Mouse (Mus musculus): ENCODE measurements around the gene Tlx1.

Gene Tlx1

DNA sequence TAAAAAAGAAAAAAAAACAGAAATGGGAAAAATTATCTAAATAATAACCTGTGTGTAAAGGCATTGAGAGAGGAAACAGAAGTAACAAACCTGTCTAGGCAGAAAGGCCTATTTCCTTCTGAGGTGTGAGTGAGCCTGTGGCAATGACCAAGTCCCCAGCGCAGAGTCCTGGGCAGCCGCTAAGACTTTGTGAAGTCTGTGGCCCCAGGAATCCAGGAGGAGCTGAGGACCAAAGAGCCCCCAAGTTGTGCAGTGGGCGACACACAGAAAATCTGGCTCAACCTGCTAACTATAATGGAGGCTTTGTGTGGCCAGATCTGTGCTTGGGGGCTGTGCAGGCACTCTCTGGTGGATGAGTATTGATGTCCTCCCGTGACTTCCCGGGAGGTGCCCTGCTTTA, 9.0 kb downstream of the Tlx1 start:
- DNase-seq: no peak

DNA sequence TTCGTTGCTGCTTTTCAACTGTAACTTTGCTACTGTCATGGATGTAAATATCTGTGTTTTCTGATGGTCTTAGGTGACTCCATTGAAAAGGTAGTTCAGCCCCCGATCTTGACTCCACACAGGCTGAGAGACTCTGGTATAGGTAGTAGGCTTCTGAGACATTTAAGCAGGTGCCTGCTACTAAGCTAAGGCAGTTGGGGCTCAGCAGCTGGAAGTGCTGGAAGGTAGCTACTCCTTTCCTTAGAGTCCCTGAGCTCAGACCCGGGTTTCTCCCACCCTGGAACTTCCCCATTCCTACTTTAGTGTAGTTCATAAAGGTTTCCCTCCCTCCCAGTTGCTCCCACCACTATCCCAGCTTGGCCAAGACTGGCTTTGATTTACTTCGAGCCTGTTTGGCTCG, 9.5 kb downstream of the Tlx1 start:
- DNase-seq: no peak

DNA sequence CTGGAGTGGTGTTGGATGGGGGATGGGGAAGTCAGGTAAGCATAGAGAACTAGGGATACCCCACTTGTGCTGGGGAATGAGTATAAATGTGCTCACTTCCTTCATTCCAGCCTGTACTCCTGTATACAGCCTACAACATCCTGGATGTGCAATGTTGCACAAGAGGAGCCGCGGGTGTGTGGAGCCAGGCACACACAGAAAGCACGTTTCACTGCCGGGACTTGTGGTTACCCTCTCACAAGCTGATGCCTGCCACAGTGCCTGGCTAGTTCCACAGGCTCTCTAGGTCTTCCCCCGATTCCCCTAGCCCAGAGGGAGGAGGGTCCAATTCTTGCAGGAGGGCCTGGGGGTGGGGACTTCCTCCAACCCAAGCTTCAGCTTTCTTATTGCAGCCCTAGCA, 10.0 kb downstream of the Tlx1 start:
- no peak for DNase-seq

DNA sequence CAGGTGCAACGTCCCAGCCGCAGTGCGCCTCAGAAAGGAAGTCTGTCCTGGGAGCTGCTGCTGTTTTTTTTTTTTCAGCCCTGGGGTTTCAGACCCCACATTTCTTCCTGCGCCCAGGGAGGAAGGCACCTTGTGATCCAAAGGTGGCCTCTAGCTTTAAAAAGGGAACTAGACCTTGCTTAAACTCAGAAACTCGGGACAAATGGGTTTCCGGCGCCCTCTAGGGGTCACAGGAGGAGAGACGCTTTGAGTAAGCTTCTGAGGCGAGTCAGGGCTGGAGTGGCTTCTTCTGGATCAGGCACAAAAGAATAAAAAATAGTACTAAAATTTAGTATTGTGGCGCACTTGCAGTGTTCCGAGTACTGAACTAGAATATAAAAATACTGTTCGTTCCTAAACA, 10.6 kb downstream of the Tlx1 start:
- DNase-seq: peak; percentile 73

DNA sequence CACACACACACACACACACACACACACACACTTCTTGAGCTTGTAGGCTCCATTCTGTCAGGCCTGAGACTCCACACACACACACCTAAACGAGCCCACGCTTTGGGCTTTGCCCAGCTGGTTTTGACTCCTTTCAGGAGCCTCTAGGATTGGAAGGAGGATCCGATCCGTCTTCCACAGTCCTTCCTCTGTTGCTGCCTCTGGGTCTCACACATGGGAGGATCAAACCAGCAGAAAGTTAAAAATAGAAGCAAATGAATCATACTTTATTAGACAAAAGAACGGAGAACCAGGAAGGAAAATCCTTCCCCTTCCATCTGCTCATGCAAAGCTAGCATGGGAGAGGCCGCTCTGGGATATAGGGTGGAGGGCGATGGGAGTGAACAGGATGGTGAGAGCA, 11.7 kb downstream of the Tlx1 start:
- DNase-seq: no peak

DNA sequence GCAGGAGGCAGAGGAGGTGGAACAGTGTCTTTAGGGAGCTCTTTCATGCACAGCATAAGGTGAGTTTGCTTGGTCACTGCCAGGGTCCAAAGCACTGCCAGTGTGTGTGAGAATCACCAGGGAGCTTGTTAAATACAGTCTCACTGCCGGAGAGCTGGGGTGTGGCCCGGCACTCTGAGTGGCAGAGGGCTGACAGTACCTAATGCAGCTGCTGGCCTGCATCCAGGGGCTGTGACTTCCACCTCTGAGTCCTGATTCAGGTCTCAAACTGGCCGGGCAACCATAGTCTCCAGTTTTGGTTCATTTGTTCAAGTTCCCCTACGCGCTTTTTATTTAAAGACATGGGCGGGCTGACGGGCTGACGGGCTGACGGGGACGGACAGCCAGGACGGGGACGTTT, 12.4 kb downstream of the Tlx1 start:
- DNase-seq: no peak

DNA sequence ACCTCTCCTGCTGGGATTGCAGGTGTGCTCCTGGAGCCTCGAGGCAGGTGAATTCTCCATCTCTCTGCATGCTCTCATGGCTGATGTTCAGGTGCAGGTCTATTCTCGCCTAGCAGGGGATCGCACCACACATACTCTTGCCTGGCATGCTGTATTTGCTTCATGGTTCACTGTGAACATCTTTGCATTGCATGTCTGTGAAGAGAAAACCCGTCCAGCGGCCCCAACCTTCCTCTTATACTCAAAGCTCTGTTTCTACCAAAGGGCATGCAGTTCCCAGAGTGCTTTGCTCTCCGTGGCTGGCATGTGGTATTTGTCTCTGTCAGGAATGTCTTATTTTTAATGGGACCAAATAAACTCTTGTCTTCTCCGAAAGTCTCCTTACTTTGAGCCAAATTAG, 20.0 kb downstream of the Tlx1 start:
- no peak for DNase-seq

DNA sequence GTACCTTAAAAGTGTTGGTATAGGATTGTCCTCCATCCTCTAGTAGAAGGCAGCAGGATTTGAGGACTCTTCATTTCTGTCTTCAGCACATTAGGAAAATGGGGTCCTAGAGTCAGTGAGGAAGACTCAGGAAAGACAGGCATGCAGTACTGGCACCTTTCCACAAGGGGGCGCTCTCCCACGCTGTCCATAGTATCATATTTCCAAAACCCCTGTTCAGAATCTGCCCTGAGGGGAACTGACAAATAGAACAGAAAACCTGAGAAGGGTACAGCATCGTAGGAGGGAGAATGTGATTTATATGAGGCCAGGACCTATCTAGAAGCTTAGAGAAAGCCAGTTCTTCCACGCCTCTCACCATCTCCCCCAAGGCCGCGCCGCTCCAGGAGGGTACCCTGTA, 24.3 kb downstream of the Tlx1 start:
- DNase-seq: peak; percentile 67

DNA sequence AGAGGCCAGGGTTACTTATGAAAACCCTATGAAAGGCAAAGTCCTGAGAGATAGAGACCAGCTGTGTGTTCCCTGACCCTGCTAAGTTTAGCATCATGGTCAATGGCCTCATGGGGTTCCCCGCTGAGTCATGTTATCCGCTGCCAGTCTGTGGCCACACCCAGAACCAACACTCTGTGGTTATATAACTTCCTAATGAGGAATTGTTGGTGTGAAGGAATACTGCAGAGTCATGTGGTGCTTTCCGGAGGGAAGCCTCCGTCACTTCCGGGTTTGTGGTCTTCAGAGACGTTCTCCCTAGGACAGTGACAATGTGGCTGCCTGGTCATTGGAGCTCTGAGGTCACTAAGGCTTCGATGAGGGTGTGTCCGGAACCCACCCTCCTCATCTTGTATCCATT, 25.8 kb downstream of the Tlx1 start:
- DNase-seq: no peak

DNA sequence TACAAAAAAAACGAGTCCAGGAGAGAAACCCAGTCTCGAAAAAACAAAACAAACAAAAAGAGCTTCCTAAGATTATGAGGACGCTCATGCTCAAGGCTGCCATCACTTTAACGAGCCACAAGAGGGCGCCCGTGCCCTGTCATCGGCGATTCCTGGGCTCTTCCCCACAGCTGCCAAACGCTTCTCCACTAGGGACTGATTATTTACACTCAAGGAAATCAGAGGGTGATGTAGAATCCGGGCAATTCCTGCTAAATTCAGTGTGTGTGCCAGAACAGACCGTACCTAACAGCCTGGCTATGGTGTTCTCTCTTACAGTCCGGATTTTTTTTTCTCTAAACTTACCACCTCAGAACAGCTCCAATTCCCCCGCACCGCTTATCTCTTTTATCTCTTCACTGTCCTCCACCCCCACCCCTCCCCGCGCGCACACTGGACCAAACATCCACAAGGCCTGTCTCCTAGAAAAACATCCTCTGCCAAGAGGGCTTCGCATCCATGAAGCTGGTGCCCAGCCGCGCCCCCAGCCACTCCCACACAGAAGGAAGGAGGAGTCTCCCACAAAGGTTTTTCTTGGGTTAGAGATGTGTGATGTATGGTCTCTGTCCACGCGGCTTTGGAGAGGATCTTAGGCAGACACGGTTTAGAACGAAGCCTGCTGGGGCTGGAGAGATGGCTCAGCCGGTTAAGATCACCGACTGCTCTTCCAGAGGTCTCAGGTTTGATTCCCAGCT, 26.7 kb downstream of the Tlx1 start:
- peak; percentile 73 for DNase-seq

DNA sequence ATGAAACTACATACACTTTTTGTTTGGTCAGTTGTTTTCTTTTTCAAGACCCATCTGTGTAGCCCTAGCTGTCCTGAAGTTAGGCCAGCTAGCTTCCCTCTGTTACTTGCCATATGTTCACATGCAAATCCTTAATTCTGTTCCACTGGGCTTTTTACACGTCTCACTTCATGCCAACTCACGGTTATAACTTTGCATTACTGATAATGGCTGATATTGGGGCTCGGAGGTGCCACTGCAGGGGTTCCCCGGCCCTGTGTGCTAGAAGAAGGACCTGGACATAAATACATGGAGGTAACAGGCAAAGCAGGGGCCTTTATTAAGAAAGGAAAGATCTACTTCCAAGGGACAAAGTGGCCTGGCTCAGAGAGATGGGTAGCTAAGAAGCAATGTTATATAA, 29.0 kb downstream of the Tlx1 start:
- no peak for DNase-seq

DNA sequence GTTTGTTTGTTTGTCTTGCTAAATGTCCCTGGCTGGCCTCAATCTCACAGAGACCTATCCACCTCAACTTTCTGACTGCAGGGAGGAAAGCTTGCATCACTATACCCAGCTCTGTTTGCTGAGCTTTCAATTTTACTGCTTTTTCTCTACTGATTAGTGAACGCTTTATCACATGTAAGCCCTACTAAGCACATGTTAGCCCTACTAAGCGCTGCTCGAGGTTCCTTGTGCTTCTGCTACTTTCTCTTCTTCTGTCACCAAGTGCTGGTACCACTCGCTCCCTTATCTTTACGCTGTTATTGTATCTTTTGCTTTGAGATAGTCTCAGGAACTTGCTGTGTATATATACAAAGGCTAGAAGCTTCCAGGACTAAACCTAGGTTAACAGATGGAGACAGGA, 30.0 kb downstream of the Tlx1 start:
- DNase-seq: no peak

DNA sequence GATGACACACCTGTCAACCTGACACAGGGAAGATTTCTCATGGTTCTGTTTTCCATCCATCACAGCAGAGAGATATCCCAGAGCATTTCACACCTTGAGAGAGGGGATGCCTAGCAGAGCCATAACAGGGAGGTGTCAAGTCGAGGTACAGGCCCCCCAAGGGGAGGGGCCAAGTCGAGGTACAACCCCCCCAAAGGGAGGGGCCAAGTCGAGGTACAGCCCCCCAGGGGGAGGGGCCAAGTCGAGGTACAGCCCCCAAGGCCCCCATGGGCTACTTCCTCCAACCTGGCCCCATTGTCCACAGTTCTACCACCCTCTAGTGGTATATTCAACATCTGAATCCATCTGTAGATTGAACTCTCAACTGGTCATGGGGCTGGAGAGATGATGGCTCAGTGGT, 44.2 kb downstream of the Tlx1 start:
- no peak for DNase-seq

DNA sequence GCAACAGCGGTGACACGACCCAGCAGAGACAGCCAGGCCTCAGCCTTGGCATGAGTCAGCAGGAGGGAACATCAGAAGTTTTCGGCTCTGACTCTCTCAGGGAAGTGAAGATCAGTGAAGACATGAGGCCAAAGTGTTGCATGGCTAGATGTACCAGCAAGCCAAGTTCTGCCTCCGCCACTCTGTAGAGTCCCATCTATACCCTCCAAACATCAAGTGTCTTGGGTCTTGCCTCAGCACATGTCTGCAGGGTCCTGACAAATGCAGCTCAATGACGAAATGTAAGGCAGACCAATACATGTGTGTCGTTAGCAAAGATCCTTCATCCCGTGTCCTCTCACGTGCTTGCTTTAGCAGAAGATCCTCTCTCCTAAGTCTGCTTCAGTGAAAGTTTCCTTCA, 46.5 kb downstream of the Tlx1 start:
- DNase-seq: no peak

DNA sequence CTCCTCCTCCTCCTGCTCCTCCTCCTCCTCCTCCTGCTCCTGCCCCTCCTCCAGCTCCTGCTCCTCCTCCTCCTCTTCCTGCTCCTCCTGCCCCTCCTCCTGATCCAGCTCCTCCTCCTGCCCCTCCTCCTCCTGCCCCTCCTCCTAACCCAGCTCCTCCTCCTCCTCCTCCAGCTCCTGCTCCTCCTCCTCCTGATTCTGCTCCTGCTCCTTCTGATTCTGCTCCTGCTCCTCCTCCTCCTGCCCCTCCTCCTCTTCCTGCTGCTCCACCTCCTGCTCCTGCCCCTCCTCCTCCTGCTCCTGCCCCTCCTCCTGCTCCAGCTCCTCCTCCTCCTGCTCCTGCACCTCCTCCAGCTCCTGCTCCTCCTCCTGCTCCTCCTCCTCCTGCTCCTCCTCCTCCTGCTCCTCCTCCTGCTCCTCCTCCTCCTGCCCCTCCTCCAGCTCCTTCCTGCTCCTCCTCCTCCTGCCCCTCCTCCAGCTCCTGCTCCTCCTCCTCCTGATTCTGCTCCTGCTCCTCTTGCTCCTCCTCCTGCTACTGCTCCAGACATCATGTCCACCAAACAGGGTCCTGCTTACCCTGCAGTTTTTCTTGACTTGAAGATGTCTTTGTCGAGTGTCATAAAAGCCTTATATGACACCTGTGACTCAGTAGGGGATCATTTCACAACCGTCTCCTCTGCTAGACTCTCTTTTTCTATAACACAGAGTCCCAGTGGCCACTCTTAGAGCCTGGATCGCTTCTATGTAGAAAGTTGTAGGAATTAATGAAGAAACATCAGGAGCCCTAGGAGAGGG, 55.0 kb downstream of the Tlx1 start:
- DNase-seq: no peak

All from thymus, postnatal 4 days (tissue).